ENCODE assay signal across 21 mouse cellular contexts in the genomic region with DNA sequence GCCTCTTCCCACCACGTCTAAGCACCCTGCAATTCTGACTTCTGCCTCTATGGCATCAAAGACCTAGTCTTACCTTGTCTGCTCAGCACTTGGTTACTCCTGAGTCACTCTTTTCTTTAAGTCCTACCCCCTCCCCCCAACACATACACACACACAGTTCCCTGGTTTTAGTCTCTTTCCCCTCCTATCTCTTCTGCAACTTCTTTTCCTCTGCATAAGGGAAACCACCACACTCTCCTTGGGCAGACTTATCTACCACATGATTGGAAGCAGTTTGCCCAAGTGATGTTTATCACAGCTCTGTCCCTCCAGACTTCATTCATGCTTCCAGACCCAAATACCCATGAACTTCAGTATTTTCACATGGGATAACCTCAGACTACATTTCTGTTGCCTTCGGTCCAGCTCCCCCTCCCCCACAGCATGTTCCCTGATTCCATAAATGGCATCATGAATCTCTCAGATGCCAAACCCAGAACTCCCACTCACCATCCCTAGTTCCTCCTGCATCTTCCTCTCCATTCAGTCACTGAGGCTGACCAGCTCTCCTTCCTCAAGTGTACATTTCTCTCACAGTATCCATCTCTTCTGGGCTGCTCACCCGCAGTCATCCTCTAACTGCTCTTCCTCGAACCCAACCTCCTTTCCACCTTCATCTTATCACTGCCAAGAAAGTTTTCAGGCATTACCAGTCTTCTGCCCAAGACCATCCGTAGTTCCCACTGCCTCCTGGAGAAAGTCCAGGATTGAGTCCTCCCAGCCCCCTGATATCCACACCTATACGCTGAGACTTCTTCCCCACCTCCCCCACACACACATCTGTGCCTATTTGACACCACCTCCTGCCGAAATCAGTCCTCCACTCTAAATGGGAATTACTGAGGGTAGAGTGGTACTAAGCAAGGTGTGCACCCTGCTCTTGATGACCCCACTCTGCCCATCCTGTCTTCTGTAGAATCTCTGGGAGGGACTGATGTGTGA. TPM values are rescaled to one million over a fixed set of nuclear protein-coding genes. Genes with fewer than 3 reads are reported as not detected.
DNase-seq lines count a peak whose midpoint lies in the region; ATAC-seq and TF ChIP-seq lines count a peak whose summit lies in the region.
"Had no signal": no experiment of that assay in that cellular context is flagged by ENCODE, and none has a peak within 500 bp of the region (broad histone marks: within the 10 kb centered on the region; RNA-seq: fewer than 3 reads in every experiment).

No protein-coding gene starts in this region.

- 75% methylated on average over 7 of the region's 7 CpGs for WGBS in hindbrain, embryonic 13.5 days
- WGBS in hindbrain, postnatal 0 days: 68% methylated on average over 7 of the region's 7 CpGs

- H3K4me1 ChIP-seq in hindbrain, embryonic 13.5 days (replicated peaks): peaks cover 40% of the 10 kb centered on the region
- peaks cover 18% of the 10 kb centered on the region for H3K4me1 ChIP-seq in hindbrain, postnatal 0 days (ENCODE audit: insufficient read depth, low read length)

- 0 out of 2 replicates have a peak, but pooled peaks cover 4% of the 10 kb centered on the region for H3K27me3 ChIP-seq in hindbrain, embryonic 13.5 days
- H3K27me3 ChIP-seq in hindbrain, postnatal 0 days (ENCODE audit: insufficient read depth, low read length): no peaks in the 10 kb centered on the region
- H3K27me3 ChIP-seq: embryonic facial prominence, embryonic 12.5 days; heart, embryonic 12.5 days; liver, embryonic 15.5 days had no signal

- H3K4me2 ChIP-seq in hindbrain, embryonic 13.5 days: no peak overlapping the region
- no peak overlapping the region for H3K4me2 ChIP-seq in hindbrain, postnatal 0 days (ENCODE audit: low read depth, low read length)
- H3K4me2 ChIP-seq: embryonic facial prominence, embryonic 12.5 days; heart, embryonic 12.5 days; hindbrain, embryonic 14.5 days had no signal

- H3K27ac ChIP-seq in hindbrain, embryonic 13.5 days: no peak overlapping the region
- H3K27ac ChIP-seq in hindbrain, postnatal 0 days: no peak overlapping the region
- H3K27ac ChIP-seq: embryonic facial prominence, embryonic 12.5 days had no signal

- no peak for TF ChIP-seq CTCF in hindbrain, postnatal 0 days (IDR thresholded peaks at IDR 0.05; ENCODE audit: low read depth)

- 0 out of 2 replicates have a peak overlapping the region, but pooled peaks have one; percentile 8 for H3K9ac ChIP-seq in hindbrain, embryonic 13.5 days
- no peak overlapping the region for H3K9ac ChIP-seq in hindbrain, postnatal 0 days (replicated peaks; ENCODE audit: low read length)
- H3K9ac ChIP-seq: heart, embryonic 12.5 days; liver, embryonic 15.5 days had no signal

- DNase-seq in cerebellum, adult 11-12 months: peak; percentile 51
- no peak for DNase-seq in cerebellum, adult 11 months
- DNase-seq in hindbrain, postnatal 0 days (ENCODE audit: low spot score): no peak
- DNase-seq in right cerebral cortex, postnatal 25 days: peak; percentile 2
- DNase-seq in right cerebral cortex, postnatal 14 days: no peak
- no peak for DNase-seq in urinary bladder, postnatal 25 days (ENCODE audit: low spot score)
- no peak for DNase-seq in T-cell, adult 2 months (ENCODE audit: low spot score)
- DNase-seq: adrenal gland, postnatal 14 days; cerebellum, postnatal 36 days; gastrocnemius, postnatal 25 days; kidney, adult 11 months; kidney, postnatal 4 days; layer of hippocampus, postnatal 36 days; left cerebral cortex, postnatal 4 days; right cerebral cortex, postnatal 4 days; thymus, postnatal 14 days had no signal

- H3K9me3 ChIP-seq in hindbrain, embryonic 13.5 days: no peaks in the 10 kb centered on the region
- H3K9me3 ChIP-seq in hindbrain, postnatal 0 days (ENCODE audit: low read length): no peaks in the 10 kb centered on the region
- H3K9me3 ChIP-seq: embryonic facial prominence, embryonic 12.5 days; heart, embryonic 12.5 days; liver, embryonic 15.5 days had no signal

- H3K4me3 ChIP-seq in hindbrain, embryonic 13.5 days: no peak overlapping the region
- no peak overlapping the region for H3K4me3 ChIP-seq in hindbrain, postnatal 0 days (ENCODE audit: low read length)
- H3K4me3 ChIP-seq: embryonic facial prominence, embryonic 12.5 days; heart, embryonic 12.5 days had no signal

- no peak for ATAC-seq in hindbrain, embryonic 13.5 days (ENCODE audit: low FRiP score)
- no peak for ATAC-seq in hindbrain, postnatal 0 days

- H3K36me3 ChIP-seq in hindbrain, embryonic 13.5 days: peaks cover 15% of the 10 kb centered on the region
- peaks cover 11% of the 10 kb centered on the region for H3K36me3 ChIP-seq in hindbrain, postnatal 0 days (ENCODE audit: insufficient read depth, low read length)

RNA-seq across cellular contexts. Expression of a gene that starts 1.3 kb away (rescaled TPM):
- polyA plus RNA-seq in hindbrain, embryonic 13.5 days (2015; fragmentation: Nextera tagmentation; extraction: Ambion mirVana): 162 and 166 TPM in 2 replicates
- 62.4 and 62.6 TPM in 2 replicates for total RNA-seq in hindbrain, postnatal 0 days (2014; rRNA removed)
- polyA plus RNA-seq in hindbrain, postnatal 0 days (2015; fragmentation: Nextera tagmentation; extraction: Ambion mirVana): 231 and 246 TPM in 2 replicates

RNA-seq across cellular contexts. Expression of a gene that starts 3.5 kb away (rescaled TPM):
- polyA plus RNA-seq in hindbrain, embryonic 13.5 days (2015; fragmentation: Nextera tagmentation; extraction: Ambion mirVana): 28.9 and 33.5 TPM in 2 replicates
- 19.0 and 25.2 TPM in 2 replicates for total RNA-seq in hindbrain, postnatal 0 days (2014; rRNA removed)
- 26.2 and 28.6 TPM in 2 replicates for polyA plus RNA-seq in hindbrain, postnatal 0 days (2015; fragmentation: Nextera tagmentation; extraction: Ambion mirVana)

RNA-seq across cellular contexts. Expression of a gene that starts 10.2 kb away (rescaled TPM):
- polyA plus RNA-seq in hindbrain, embryonic 13.5 days (2015; fragmentation: Nextera tagmentation; extraction: Ambion mirVana): 64.6 and 67.4 TPM in 2 replicates
- 68.7 and 76.6 TPM in 2 replicates for total RNA-seq in hindbrain, postnatal 0 days (2014; rRNA removed)
- 47.1 and 50.4 TPM in 2 replicates for polyA plus RNA-seq in hindbrain, postnatal 0 days (2015; fragmentation: Nextera tagmentation; extraction: Ambion mirVana)

RNA-seq across cellular contexts. Expression of a gene that starts 50.3 kb away (rescaled TPM):
- polyA plus RNA-seq in hindbrain, embryonic 13.5 days (2015; fragmentation: Nextera tagmentation; extraction: Ambion mirVana): 11.5 and 13.3 TPM in 2 replicates
- total RNA-seq in hindbrain, postnatal 0 days (2014; rRNA removed): 62.3 and 70.1 TPM in 2 replicates
- 23.6 and 25.5 TPM in 2 replicates for polyA plus RNA-seq in hindbrain, postnatal 0 days (2015; fragmentation: Nextera tagmentation; extraction: Ambion mirVana)

Comparison
In these comparisons a context has a peak if more than half of its experiments do, and no peak if none do; other contexts are left out.
1. DNase-seq: peak in cerebellum, adult 11-12 months (single experiment) and right cerebral cortex, postnatal 25 days (single experiment); none in cerebellum, adult 11 months (single experiment), hindbrain, postnatal 0 days (single experiment), right cerebral cortex, postnatal 14 days (single experiment), urinary bladder, postnatal 25 days (single experiment) and T-cell, adult 2 months (single experiment).